Mouse (Mus musculus) kidney, postnatal 14 days (tissue): ENCODE data around the gene Cox18.
"Not testable (repeated sequence)": the region's sequence is repeated elsewhere in the genome, so short reads cannot be mapped to it uniquely, and the experiment has no call there.

Experiments
- DNase-seq: peaks from one replicate; pipeline ENCODE4 v3.0.0; 2022; ENCODE audit warnings: mixed read lengths

Cox18 gene

GRCm38 (mm10) chr5:90223534-90224381 lies at the start of gene Cox18:
Gene Cox18 (minus strand): TSS chr5:90224001.
- DNase-seq: peak; percentile 99

DNA sequence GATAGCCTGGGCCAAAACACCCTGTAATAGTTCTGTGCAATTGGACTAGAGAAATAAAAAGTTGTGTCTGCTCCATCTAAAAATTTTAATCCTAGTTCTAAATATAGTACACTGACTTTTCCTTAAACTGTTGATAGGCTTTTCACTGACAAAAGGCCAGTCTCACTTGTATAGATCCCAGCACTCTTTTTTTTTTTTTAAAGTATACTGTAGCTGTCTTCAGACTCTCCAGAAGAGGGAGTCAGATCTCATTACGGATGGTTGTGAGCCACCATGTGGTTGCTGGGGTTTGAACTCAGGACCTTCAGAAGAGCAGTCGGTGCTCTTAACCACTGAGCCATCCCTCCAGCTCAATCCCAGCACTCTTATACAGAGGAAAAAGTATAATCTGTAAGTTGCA lies 38.4 kb upstream of the Cox18 start:
- not testable (repeated sequence) for DNase-seq

DNA sequence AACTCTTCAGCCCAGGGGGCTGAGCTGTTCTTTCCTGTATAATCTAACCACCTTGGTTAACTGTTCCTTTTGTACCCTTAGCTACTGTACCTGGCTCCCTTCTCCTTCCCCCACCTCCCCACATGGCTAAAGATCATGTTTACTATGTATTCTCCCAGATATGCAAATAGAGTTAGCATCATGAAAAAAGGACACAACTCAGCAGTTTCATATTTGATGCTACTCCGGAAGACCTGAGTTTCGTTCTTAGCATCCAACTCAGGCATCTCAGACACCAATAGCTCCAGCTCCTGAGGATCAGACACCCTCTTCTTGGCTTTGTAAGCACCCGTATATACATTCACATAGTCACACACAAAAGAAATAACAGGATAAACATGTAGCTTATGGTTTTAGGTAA lies 33.2 kb upstream of the Cox18 start:
- DNase-seq: no peak

GRCm38 (mm10) chr5:90247503-90247902 lies 23.7 kb upstream of the Cox18 start:
- DNase-seq: no peak

DNA sequence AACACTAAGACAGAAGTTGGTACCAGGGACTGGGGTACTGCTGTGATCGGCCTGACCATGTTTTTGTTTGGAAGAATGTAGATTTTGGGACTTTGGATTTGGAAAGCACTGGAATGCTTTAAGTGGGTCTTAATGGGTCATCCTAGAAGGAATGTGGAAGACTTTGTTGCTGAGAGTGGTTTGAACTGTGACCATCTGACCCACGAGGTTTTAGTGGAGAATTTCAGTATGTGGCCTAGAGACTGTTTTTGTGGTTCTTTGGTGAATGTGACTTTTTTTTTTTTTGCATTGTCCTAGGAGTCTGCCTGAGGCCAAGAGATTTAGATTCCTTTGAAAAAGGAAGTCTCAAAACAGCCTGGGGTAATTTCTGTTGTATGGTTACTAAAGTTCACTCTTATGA lies 23.2 kb upstream of the Cox18 start:
- DNase-seq: no peak

- no peak for DNase-seq
Measured at GRCm38 (mm10) chr5:90246567-90246966, 22.8 kb upstream of the Cox18 start.

DNA sequence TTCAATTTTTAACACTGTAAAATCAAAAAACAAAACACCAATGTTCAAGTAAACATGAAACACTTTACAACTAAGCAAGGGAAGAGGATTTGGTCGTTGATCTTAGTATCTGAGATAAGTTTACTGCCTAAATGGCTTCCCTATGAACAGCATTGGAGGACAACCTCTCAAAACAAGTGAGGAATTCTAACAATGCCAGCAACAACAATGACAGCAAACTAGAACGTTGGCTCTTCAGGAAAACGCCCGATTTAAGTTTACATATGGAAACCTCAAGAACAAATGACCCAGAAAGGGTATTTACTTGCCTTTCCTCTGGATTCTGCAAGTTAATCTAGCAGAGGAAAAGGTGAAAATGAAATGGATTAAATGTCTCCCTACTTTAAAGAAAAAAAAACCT lies 21.6 kb upstream of the Cox18 start:
- no peak for DNase-seq

GRCm38 (mm10) chr5:90235217-90235616 lies 11.4 kb upstream of the Cox18 start:
- no peak for DNase-seq

DNA sequence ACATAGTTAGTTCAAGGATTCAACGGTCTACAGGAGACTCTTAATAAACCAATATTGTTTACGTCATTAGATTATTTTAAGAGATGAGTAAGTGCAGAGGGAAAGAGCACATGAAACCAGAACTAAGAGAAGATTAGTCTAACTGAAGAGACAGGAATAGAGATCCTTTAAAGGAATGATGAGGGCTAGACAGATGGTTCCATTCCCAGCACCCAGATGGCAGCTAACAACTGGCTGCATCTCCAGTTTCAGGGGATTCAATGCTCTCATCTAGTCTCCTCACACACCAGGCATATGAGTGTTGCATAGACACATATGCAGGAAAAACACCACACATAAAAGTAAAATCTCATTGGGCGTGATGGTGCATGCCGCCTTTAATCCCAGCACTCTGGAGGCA lies 9.5 kb upstream of the Cox18 start:
- no peak for DNase-seq

GRCm38 (mm10) chr5:90229760-90230159 lies 6.0 kb upstream of the Cox18 start:
- no peak for DNase-seq

- DNase-seq: no peak
Measured at GRCm38 (mm10) chr5:90226696-90227095, 2.9 kb upstream of the Cox18 start.

DNA sequence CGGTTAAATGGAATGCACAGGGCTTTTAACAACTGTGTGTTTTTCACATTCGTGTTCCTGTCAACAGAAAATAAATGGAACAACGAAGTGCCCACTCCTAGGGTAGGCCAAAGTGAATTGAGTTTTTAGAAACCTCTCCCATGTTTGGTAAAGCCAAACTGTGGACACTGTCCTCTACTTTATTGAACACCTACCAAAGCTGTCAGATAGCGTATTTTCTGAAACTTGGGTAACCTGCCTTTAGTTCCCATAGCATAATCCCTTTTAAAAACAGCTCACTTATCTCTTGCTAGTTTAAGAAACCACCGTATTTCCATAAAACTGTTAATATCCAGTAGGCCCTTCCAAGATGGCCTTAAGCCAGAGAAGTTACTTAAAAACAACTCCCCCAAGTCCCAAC lies 929 bp upstream of the Cox18 start:
- DNase-seq: no peak

GRCm38 (mm10) chr5:90222937-90223336 lies 864 bp downstream of the Cox18 start:
- no peak for DNase-seq

DNA sequence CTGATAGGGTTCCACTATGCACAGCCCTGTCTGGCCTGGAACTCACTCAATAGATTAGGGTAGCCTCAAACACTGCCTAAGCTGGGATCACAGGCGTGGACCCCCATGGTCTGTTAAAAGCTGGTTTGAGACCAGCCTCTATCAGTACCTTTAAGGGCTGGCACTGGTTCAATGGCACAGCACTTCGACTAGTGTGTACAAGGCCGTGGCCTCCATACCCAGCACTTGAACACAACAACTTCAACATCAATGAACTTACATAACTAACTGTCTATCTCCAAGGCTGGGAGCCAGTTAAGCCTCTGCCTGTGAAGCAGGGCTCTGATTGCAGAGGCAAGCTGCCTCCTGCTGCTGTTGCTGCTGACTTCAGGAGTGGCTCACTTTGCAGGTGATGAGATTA lies 6.0 kb downstream of the Cox18 start:
- no peak for DNase-seq

GRCm38 (mm10) chr5:90217226-90217625 lies 6.6 kb downstream of the Cox18 start:
- DNase-seq: no peak

GRCm38 (mm10) chr5:90213356-90213755 lies 10.4 kb downstream of the Cox18 start:
- DNase-seq: no peak

- peak; percentile 51 for DNase-seq
Measured at GRCm38 (mm10) chr5:90203168-90203567, 20.6 kb downstream of the Cox18 start.

GRCm38 (mm10) chr5:90202447-90203117 lies 21.2 kb downstream of the Cox18 start:
- no peak for DNase-seq

- DNase-seq: no peak
Measured at GRCm38 (mm10) chr5:90199922-90200632, 23.7 kb downstream of the Cox18 start.

GRCm38 (mm10) chr5:90194831-90195230 lies 29.0 kb downstream of the Cox18 start:
- DNase-seq: peak; percentile 63

GRCm38 (mm10) chr5:90182782-90183181 lies 41.0 kb downstream of the Cox18 start:
- no peak for DNase-seq

- DNase-seq: no peak
Measured at GRCm38 (mm10) chr5:90179094-90179493, 44.7 kb downstream of the Cox18 start.

DNA sequence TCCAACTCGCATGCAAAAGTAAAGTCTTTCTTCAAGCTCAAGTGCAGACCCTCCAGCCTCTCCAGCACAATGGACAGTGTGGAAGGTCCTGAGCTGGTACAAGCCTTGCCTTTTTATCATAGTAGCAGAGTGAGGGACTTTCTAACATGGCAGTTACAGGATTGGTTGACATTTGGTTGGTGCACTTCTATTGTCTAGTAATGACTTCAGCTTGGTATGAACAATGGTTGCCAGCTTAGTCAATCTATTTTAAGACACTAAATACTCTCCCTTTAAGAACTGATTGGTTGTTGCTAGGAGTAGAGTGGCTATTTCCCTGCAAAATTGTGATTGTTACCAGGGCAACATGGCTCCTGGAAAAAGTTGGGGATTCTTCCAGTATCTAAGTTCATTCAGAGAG lies 45.7 kb downstream of the Cox18 start:
- no peak for DNase-seq
